Comparison of ENCODE assay signal across 10 mouse cellular contexts in genomic region chr3:94996946-94997345, GRCm38 (mm10). TPM values are rescaled to one million over a fixed set of nuclear protein-coding genes. Genes with fewer than 3 reads are reported as not detected.
DNase-seq lines count a peak whose midpoint lies in the region; ATAC-seq and TF ChIP-seq lines count a peak whose summit lies in the region.
"Had no signal": no experiment of that assay in that cellular context is flagged by ENCODE, and none has a peak within 500 bp of the region (broad histone marks: within the 10 kb centered on the region; RNA-seq: fewer than 3 reads in every experiment).

No protein-coding gene starts in this region.

- peak; percentile 82 for DNase-seq in kidney, adult 18-20 months
- peak; percentile 75 for DNase-seq in adrenal gland, adult 2 months
- DNase-seq in embryo, embryonic 10.5 days (ENCODE audit: low spot score), result peak; percentile 87
- DNase-seq in heart, postnatal 4 days, result peak; percentile 93
- peak; percentile 62 for DNase-seq in left cerebral cortex, adult 11 months (ENCODE audit: low spot score)
- peak; percentile 81 for DNase-seq in midbrain, postnatal 0 days (ENCODE audit: low spot score)
- peak; percentile 92 for DNase-seq in testis, postnatal 10 days (ENCODE audit: low spot score)

- peaks cover 74% of the 10 kb centered on the region for H3K36me3 ChIP-seq in kidney, embryonic 16.5 days (ENCODE audit: insufficient read depth, low read length)
- peaks cover 48% of the 10 kb centered on the region for H3K36me3 ChIP-seq in midbrain, postnatal 0 days (ENCODE audit: insufficient read depth, low read length)

- H3K9me3 ChIP-seq in kidney, embryonic 16.5 days (ENCODE audit: low read length), result no peaks in the 10 kb centered on the region
- no peaks in the 10 kb centered on the region for H3K9me3 ChIP-seq in midbrain, postnatal 0 days (ENCODE audit: low read length)
- H3K9me3 ChIP-seq: embryonic facial prominence, embryonic 13.5 days; neural tube, embryonic 12.5 days had no signal

- H3K27me3 ChIP-seq in kidney, embryonic 16.5 days (ENCODE audit: insufficient read depth, low read length), result no peaks in the 10 kb centered on the region
- H3K27me3 ChIP-seq in midbrain, postnatal 0 days (ENCODE audit: insufficient read depth, low read length), result no peaks in the 10 kb centered on the region
- H3K27me3 ChIP-seq: embryonic facial prominence, embryonic 13.5 days; neural tube, embryonic 12.5 days had no signal

- H3K27ac ChIP-seq in kidney, embryonic 16.5 days (ENCODE audit: low read length), result no peak overlapping the region
- no peak overlapping the region for H3K27ac ChIP-seq in midbrain, postnatal 0 days (ENCODE audit: low read depth, low read length)
- H3K27ac ChIP-seq: embryonic facial prominence, embryonic 13.5 days; neural tube, embryonic 12.5 days had no signal

- no peak overlapping the region for H3K9ac ChIP-seq in kidney, embryonic 16.5 days (replicated peaks; ENCODE audit: low read length)
- H3K9ac ChIP-seq in midbrain, postnatal 0 days (replicated peaks; ENCODE audit: low read length, poor library complexity, severe bottlenecking), result no peak overlapping the region
- H3K9ac ChIP-seq: embryonic facial prominence, embryonic 13.5 days; neural tube, embryonic 12.5 days had no signal

- ATAC-seq in kidney, embryonic 16.5 days (ENCODE audit: low FRiP score, low TSS enrichment), result no peak
- no peak for ATAC-seq in midbrain, postnatal 0 days (ENCODE audit: low FRiP score)

- H3K4me3 ChIP-seq in kidney, embryonic 16.5 days (ENCODE audit: low read length), result no peak overlapping the region
- no peak overlapping the region for H3K4me3 ChIP-seq in midbrain, postnatal 0 days (ENCODE audit: low read depth, low read length)
- H3K4me3 ChIP-seq: embryonic facial prominence, embryonic 13.5 days; neural tube, embryonic 12.5 days had no signal

- no peaks in the 10 kb centered on the region for H3K4me1 ChIP-seq in kidney, embryonic 16.5 days (ENCODE audit: insufficient read depth, low read length)
- no peaks in the 10 kb centered on the region for H3K4me1 ChIP-seq in midbrain, postnatal 0 days (ENCODE audit: insufficient read depth, low read length)
- H3K4me1 ChIP-seq: embryonic facial prominence, embryonic 13.5 days; neural tube, embryonic 12.5 days had no signal

- 53% methylated on average over 2 of the region's 2 CpGs for WGBS in kidney, embryonic 16.5 days
- 30% methylated on average over 2 of the region's 2 CpGs for WGBS in midbrain, postnatal 0 days

- TF ChIP-seq CTCF in midbrain, postnatal 0 days (IDR thresholded peaks at IDR 0.05), result peak; percentile 95

- H3K4me2 ChIP-seq in kidney, embryonic 16.5 days (replicated peaks; ENCODE audit: low read depth, low read length), result no peak overlapping the region
- no peak overlapping the region for H3K4me2 ChIP-seq in midbrain, postnatal 0 days (ENCODE audit: low read depth, low read length, poor library complexity, severe bottlenecking)
- H3K4me2 ChIP-seq: embryonic facial prominence, embryonic 13.5 days; neural tube, embryonic 12.5 days had no signal

RNA-seq across cellular contexts. Expression of gene Zfp687, which starts 18.3 kb away (rescaled TPM):
- 28.8 and 32.9 TPM in 2 replicates for polyA plus RNA-seq in kidney, embryonic 16.5 days (2015; fragmentation: Nextera tagmentation; extraction: Ambion mirVana)
- 10 to 100 TPM; 26.3 to 29.5 TPM for total RNA-seq in adrenal gland, adult 2 months (2021)
- 27.9 and 32.0 TPM in 2 replicates for polyA plus RNA-seq in adrenal gland, adult 2 months (2012; rRNA removed)
- 10 to 100 TPM; 30.7 to 33.4 TPM for total RNA-seq in heart, postnatal 4 days (2021)
- 25.7 and 30.0 TPM in 2 replicates for total RNA-seq in midbrain, postnatal 0 days (2014; rRNA removed)
- 13.3 and 15.6 TPM in 2 replicates for polyA plus RNA-seq in midbrain, postnatal 0 days (2015; fragmentation: Nextera tagmentation; extraction: Ambion mirVana)

RNA-seq across cellular contexts. Expression of gene Pi4kb, which starts 22.4 kb away (rescaled TPM):
- polyA plus RNA-seq in kidney, embryonic 16.5 days (2015; fragmentation: Nextera tagmentation; extraction: Ambion mirVana), result 25.0 and 30.3 TPM in 2 replicates
- 10 to 100 TPM; 57.0 to 68.7 TPM for total RNA-seq in adrenal gland, adult 2 months (2021)
- polyA plus RNA-seq in adrenal gland, adult 2 months (2012; rRNA removed), result 29.3 and 29.9 TPM in 2 replicates
- 10 to 100 TPM; 33.4 to 36.5 TPM for total RNA-seq in heart, postnatal 4 days (2021)
- 55.0 and 60.7 TPM in 2 replicates for total RNA-seq in midbrain, postnatal 0 days (2014; rRNA removed)
- 21.0 and 24.3 TPM in 2 replicates for polyA plus RNA-seq in midbrain, postnatal 0 days (2015; fragmentation: Nextera tagmentation; extraction: Ambion mirVana)

RNA-seq across cellular contexts. Expression of gene Rfx5, which starts 43.1 kb away (rescaled TPM):
- polyA plus RNA-seq in kidney, embryonic 16.5 days (2015; fragmentation: Nextera tagmentation; extraction: Ambion mirVana), result 10.0 and 10.5 TPM in 2 replicates
- 10 to 100 TPM; 17.2 to 30.1 TPM for total RNA-seq in adrenal gland, adult 2 months (2021)
- polyA plus RNA-seq in adrenal gland, adult 2 months (2012; rRNA removed), result 10.8 and 13.5 TPM in 2 replicates
- 10 to 100 TPM in 1 of 2 experiments, 1 to 10 TPM in 1; 9.3 to 11.9 TPM for total RNA-seq in heart, postnatal 4 days (2021)
- 17.5 and 25.1 TPM in 2 replicates for total RNA-seq in midbrain, postnatal 0 days (2014; rRNA removed)
- polyA plus RNA-seq in midbrain, postnatal 0 days (2015; fragmentation: Nextera tagmentation; extraction: Ambion mirVana), result 6.0 and 6.9 TPM in 2 replicates

RNA-seq across cellular contexts. Expression of gene Psmd4, which starts 45.5 kb away (rescaled TPM):
- polyA plus RNA-seq in kidney, embryonic 16.5 days (2015; fragmentation: Nextera tagmentation; extraction: Ambion mirVana), result 279 and 281 TPM in 2 replicates
- total RNA-seq in adrenal gland, adult 2 months (2021), result 100 to 1,000 TPM; 312 to 335 TPM
- polyA plus RNA-seq in adrenal gland, adult 2 months (2012; rRNA removed), result 105 and 114 TPM in 2 replicates
- total RNA-seq in heart, postnatal 4 days (2021), result 100 to 1,000 TPM; 145 to 147 TPM
- 179 and 200 TPM in 2 replicates for total RNA-seq in midbrain, postnatal 0 days (2014; rRNA removed)
- 262 and 267 TPM in 2 replicates for polyA plus RNA-seq in midbrain, postnatal 0 days (2015; fragmentation: Nextera tagmentation; extraction: Ambion mirVana)
